Mouse (Mus musculus): ENCODE measurements around the gene Ptbp3.

Gene Ptbp3

DNA sequence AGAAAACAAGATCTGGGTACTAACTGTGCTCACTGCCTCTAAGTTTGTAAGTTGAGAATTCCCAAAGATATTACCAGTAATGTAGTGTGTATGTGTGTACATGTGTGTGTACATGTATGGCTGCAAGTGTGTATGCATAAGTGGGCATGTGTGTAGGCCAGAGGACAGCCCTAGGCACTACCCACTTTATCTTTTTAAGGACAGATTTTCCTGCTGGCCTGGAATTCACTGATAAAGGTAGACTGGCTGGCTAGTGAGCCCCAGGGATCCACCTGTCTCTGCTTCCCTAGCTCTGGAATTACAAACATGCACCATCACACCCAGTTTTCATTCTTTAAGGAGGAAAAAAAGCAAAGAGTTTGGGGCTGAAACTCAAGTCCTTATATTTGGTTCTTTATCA, 6.0 kb upstream of the Ptbp3 start:
- DNase-seq (ENCODE audit: low spot score) = no peak

DNA sequence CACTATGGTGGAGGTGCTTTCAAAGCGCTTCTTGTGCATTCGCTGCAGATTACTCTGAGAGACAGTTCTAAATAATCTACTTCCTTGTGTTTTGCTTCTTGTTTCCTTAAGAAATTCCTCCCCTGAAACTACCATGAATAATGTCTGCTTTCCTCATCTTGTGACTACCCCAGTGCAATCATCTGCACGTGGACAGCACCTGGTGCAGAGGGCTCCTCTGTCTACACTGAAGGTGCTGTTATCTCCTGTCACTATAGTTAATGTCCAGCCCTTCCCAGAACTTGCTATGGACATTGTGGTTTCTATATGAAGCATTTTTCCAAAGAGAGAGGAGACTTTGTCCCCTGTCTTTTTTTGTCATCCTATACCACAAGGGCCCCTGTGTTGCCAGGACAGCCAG, 4.4 kb upstream of the Ptbp3 start:
- no peak for DNase-seq (ENCODE audit: low spot score)

GRCm38 (mm10) chr4:59552835-59553234, 3.7 kb upstream of the Ptbp3 start:
- DNase-seq (ENCODE audit: low spot score) = no peak

GRCm38 (mm10) chr4:59551901-59552300, 2.7 kb upstream of the Ptbp3 start:
- no peak for DNase-seq (ENCODE audit: low spot score)

DNA sequence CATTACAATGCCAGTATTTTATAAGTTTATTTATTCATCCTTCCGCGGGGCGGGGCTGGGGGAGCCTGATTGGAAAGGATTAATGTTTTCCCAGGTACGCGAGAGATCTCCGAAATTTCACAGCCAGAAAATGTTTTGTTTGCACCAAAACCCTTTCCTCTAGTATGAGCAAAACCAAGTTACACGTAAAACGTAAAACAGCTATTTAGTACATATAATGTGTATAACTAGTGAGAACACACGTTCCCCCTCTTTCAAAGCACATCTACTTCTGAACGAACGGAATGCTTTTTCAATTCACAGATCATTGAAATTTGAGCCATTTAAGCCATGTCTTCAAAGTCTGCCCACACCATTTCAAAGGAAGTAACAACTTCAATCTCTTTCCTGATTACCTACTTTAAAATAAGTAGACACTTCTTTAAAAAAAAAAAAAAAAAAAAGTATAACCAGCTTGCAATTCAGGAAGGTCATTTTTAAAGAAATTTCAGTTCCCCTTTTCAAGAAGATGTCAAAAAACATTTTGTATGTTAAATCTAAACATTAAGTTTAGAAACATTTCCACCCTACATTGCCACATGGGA, 905 bp upstream of the Ptbp3 start:
- no peak for DNase-seq (ENCODE audit: low spot score)

DNA sequence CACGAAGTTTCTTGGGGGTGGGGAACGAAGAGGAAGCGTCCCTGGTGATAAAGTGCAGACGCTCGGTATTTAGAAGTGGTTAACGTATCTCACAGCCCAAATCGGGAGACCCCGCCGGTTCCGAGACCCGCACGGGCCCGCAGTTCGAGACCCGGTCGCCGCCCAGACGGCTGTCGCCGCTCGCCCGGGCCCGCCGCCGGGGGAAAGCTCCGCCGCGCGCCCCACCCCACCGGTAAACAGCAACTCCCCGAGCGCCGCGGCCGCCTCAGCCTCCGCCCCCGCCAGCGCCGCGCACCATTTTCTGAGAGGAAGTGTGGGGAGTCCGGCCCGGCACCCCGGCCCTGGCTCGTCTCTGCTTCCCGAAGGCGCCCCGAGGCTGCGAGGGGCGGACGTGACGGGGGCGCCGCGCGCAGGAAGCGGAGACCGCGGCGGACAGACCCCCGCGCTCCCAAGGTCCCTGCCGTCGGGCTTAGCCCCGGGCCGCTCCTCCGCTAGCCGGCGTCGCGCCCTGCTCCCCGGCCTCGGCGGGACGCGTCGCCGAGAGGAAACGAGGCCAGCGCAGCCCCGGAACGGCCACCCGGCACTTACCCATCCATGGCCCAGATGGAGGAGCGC, 497 bp downstream of the Ptbp3 start:
- peak; percentile 48 for DNase-seq (ENCODE audit: low spot score)

DNA sequence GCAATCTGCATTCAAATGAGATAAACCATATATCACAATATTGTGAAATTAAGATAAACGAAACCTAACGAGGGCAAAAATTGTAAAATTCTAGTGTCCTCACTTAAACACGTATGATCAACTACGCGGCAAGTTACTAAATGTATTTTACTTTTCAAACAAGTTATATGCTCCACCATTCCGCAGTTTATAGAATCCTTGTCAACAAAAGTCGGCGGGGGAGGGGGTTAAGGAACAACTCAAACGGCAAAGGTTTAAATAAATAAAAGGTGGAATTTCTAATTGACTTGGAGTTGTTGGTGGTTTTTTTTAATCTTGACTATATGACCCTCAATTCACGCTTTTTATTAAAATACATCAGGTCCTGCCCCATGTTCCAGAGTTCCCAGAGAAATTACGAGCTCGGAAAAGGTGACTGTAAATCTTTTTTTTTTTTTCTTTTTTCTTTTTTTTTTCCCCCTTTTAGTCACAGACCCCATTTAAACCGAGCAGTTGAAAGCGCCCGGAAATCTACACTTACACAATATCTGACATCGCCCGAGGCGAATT, 1.1 kb downstream of the Ptbp3 start:
- DNase-seq (ENCODE audit: low spot score) = no peak

DNA sequence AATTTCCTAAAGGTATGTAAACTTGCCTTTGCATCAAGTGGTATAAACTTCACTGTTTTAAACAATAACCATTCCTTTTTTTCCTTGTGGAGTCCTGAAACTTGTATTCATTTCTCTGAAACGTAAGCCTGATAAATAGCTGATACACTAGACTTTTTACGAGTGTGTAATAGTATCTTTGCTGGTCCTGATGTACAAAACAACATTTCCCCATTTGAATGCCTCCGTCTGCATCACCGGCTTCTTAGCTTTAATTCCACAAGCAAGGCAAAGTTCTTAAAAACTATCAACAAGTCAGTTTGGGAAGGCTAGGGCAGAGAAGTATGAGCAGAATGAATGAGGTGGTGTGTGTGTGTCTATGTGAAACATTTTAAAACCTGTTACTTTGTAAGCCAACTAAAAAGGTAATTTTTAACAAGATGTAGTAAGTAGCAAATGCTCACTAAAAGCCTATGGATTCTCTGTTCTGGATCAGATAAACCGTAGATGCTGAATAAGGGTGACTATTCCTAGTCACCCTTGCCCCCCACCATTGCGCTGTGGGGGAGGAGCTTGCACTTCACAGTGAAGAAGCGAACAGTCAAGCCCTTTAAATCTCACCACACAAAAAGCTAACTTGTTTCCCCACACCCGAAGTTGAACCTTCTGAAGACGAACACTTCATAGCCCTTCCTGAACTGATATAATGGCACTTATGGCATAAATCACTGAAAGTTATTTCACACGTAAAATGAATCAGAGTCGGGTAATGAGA, 1.9 kb downstream of the Ptbp3 start:
- no peak for DNase-seq (ENCODE audit: low spot score)

GRCm38 (mm10) chr4:59546285-59547071, 2.7 kb downstream of the Ptbp3 start:
- no peak for DNase-seq (ENCODE audit: low spot score)

DNA sequence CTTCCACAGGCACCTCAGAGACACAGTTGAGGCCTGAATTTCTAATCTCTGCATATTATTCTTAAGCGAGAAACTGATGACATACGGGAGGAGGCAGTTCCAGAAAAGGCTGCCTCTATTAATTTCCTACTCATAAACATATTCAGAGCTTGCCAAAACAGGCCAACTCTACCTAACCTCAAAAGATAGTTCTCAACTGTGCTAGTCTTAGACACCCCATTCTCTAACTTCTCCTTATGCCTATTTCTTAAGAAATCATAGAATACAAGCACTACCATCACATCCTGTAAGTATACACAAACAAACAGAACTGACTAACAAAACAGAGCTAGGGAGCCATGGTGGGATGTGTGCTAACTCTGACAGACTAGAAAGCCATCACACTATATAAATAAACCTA, 4.5 kb downstream of the Ptbp3 start:
- no peak for DNase-seq (ENCODE audit: low spot score)

DNA sequence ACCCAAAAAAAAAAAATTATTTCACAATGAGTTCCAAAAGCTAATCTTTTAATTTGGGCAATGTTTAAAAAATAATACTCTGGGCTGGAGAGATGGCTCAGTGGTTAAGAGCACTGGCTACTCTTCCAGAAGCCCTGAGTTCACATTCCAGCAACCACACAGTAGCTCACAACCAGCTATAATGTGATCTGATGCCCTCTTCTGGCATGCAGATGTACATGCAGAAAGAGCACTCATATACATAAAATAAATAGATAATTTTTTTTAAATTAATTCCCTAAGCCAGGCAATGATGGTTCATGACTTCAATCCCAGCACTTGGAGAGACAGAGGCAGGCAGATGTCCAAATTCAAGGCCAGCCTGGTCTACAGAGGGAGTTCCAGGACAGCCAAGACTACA, 6.2 kb downstream of the Ptbp3 start:
- no peak for DNase-seq (ENCODE audit: low spot score)

GRCm38 (mm10) chr4:59536281-59536680, 12.9 kb downstream of the Ptbp3 start:
- DNase-seq (ENCODE audit: low spot score) = no peak

DNA sequence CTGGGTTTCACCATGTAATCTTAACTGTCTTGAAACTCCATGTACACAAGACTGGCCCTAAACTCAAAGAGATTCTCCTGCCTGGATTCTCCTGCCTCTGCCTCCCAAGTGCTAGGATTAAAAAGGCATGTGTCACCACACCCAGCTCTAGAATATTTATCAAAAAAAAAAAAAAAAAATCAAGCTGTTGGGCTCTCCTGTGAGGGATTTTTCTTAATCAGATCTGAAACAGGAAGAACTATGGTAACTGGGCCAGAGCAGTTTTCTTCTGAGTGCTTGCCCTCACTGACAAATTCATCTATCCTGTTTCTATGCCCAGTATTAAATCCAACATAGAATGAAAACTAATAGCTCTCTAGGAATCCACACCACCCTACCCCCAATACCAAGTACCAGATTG, 13.5 kb downstream of the Ptbp3 start:
- DNase-seq (ENCODE audit: low spot score) = no peak

GRCm38 (mm10) chr4:59533268-59533667, 15.9 kb downstream of the Ptbp3 start:
- no peak for DNase-seq (ENCODE audit: low spot score)

DNA sequence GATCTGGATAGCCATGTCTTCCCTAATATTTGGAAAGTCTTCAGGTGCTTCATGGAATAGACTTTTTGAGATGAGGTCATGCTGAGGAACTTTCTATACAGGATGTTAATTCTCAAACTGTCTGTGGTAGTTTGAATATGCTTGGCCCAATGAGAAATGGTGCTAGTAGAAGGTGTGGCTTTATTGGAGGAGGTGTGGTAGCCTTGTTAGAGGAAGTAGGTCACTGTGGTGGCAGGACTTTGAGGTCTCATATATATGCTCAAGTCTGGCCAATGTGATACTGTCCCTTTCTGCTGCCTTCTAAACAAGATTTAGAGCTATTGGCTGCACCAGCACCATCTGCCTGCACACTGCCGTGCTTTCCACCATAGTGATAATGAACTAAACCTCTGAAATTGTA, 18.0 kb downstream of the Ptbp3 start:
- no peak for DNase-seq (ENCODE audit: low spot score)

DNA sequence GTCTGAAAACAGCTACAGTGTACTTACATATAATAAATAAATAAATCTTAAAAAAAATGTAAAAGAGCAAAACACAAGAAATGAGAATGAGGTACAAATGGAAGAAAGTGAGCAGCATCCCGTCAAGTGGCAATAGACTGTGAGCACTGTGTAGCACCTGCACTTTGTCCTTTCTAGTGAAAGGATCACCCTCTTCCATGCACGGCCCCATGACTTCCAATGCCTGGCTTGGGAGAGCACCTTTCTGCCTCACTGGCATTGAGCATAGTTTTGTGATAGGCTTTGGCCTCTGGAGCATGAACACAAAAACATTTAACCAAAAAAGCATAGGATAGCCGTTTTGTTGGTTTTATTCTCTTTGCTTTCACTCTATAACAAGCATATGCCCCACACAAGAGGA, 21.7 kb downstream of the Ptbp3 start:
- no peak for DNase-seq (ENCODE audit: low spot score)

- no peak for DNase-seq (ENCODE audit: low spot score)
Observed at GRCm38 (mm10) chr4:59526728-59527127, 22.4 kb downstream of the Ptbp3 start.

- no peak for DNase-seq (ENCODE audit: low spot score)
Observed at GRCm38 (mm10) chr4:59524875-59525274, 24.3 kb downstream of the Ptbp3 start.

DNA sequence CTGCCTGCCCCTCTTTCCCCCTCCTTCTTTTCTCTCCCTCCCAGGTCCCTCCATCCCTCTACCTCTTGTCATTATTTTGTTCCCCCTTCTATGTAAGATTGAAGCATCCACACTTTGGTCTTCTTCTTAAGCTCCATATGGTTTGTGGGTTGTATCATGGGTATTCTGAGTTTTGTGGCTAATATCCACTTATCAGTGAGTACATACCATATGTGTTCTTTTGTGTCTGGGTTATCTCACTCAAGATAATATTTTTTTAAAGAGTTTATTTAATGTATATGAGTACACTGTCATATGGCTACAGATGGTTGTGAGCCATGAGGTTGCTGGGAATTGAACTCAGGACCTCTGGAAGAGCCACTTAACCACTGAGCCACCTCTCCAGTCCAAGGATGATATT, 38.8 kb downstream of the Ptbp3 start:
- DNase-seq (ENCODE audit: low spot score) = no peak

- no peak for DNase-seq (ENCODE audit: low spot score)
Observed at GRCm38 (mm10) chr4:59509558-59509957, 39.6 kb downstream of the Ptbp3 start.

DNA sequence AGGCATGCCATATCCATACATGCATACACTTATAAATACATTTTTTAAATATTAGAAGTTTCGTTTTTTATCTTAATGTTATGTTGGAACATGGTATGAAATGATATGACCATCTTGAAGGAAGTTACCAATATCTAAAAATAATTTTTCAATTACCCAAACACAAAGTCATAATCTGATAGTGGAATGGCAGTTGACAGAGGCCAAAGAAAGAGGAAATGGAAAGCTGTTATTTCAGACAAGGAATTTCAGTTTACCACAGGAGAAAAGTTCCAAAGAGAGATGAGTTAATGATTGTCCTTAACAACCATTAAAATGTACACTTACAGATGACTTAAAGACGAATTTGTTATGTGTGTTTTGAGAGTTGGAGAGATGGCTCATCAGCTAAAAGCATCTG, 41.4 kb downstream of the Ptbp3 start:
- no peak for DNase-seq (ENCODE audit: low spot score)

DNA sequence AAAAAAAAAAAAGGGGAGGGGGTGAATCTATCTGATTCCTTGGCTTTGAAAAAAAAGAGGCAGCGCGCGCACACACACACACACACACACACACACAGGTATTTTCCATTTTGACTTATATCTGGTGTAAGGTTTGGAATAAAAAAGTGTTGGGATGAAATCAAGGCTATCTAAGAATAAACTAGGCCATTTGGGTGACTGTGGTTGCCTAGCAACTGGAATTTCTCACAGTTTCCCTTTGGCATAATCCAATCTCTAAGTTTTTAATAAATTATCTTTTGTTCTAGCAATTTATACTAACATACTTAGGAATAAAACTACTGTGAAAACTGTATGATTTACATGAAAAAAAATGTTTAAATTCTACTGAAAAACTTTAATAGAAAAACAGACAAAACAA, 42.5 kb downstream of the Ptbp3 start:
- no peak for DNase-seq (ENCODE audit: low spot score)

DNA sequence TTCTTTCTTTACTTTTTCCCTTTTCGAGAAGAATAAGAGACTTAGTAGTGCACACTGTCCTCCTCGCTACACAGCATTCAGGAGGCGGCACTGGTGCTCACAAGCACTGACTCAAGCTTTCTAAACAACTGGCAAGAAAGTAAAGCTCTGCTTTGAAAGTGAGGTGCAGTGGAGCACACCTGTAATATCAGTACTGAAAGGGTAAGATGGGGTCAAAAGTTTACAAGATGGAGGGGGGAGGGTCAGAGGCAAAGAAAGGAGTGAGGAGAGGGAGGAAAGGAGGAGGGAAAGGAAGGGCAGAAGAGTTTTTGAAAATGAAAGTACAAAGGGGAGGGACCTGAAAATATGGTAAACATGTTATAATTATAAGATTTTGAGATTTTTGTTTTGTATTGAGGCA, 43.7 kb downstream of the Ptbp3 start:
- DNase-seq (ENCODE audit: low spot score) = no peak

Measured in ovary, adult 18-20 months (tissue).